Mouse (Mus musculus) ES-Bruce4 (cell line): ENCODE data around the gene Tubg2. TPM values are rescaled to one million over a fixed set of nuclear protein-coding genes. Genes with fewer than 3 reads are reported as not detected.

Source experiments
- H3K27ac ChIP-seq: 2 replicates; pipeline ENCODE4 v1.5.1; 2012; ENCODE audit warnings: low read length, inconsistent platforms; ENCODE audit not compliant: insufficient read depth
- H3K27me3 ChIP-seq: 2 replicates; pipeline ENCODE4 v1.6.1; 2012; ENCODE audit warnings: mild to moderate bottlenecking, low read length, inconsistent platforms; ENCODE audit not compliant: control insufficient read depth, poor library complexity, insufficient read depth, severe bottlenecking
- H3K36me3 ChIP-seq: 2 replicates; pipeline ENCODE4 v1.6.1; 2012; ENCODE audit warnings: inconsistent platforms, mild to moderate bottlenecking, low read length, moderate library complexity; ENCODE audit not compliant: control insufficient read depth, poor library complexity, insufficient read depth, severe bottlenecking
- H3K4me1 ChIP-seq: one replicate; pipeline ENCODE4 v1.8.1; 2011; ENCODE audit warnings: low read length; ENCODE audit not compliant: control insufficient read depth, insufficient read depth
- H3K4me3 ChIP-seq: 2 replicates; pipeline ENCODE4 v1.5.1; 2011; ENCODE audit warnings: low read depth, mild to moderate bottlenecking, low read length
- H3K9ac ChIP-seq: 2 replicates; pipeline ENCODE4 v1.6.1; 2012; ENCODE audit warnings: low read depth, mild to moderate bottlenecking, inconsistent platforms; ENCODE audit not compliant: poor library complexity, severe bottlenecking
- H3K9me3 ChIP-seq: replicated peaks from 2 replicates; pipeline ENCODE4 v1.6.1; 2012; ENCODE audit warnings: mild to moderate bottlenecking, low read length, inconsistent platforms; ENCODE audit not compliant: control insufficient read depth, poor library complexity, insufficient read depth, severe bottlenecking
- CTCF ChIP-seq: IDR thresholded peaks from one replicate; pipeline ENCODE4 v1.8.1; 2011; ENCODE audit warnings: low read depth, low read length
- EP300 ChIP-seq: IDR thresholded peaks from 2 replicates; pipeline ENCODE4 v1.6.1; 2011; ENCODE audit warnings: low read depth, low read length; ENCODE audit not compliant: insufficient read depth
- POLR2A ChIP-seq: IDR thresholded peaks from one replicate; pipeline ENCODE4 v1.8.1; 2011; ENCODE audit warnings: low read length; ENCODE audit not compliant: insufficient read depth
- polyA plus RNA-seq: library from polyadenylated mRNA; stranded (reverse); fragments of >200 nt; gene quantifications from 2 replicates; pipeline ENCODE4 v1.2.4, GENCODE M21; 2011; ENCODE audit warnings: low read depth; ENCODE audit not compliant: missing spikeins, insufficient read depth, insufficient read length

Gene Tubg2
- polyA plus RNA-seq, 1 experiment: 1.9 TPM

- no peaks in the 10 kb centered on the region for H3K4me1 ChIP-seq
- TF ChIP-seq CTCF (no peak), POLR2A (no peak), EP300 (no peak)
- no peak overlapping the region for H3K9ac ChIP-seq
- no peak overlapping the region for H3K27ac ChIP-seq
- no peaks in the 10 kb centered on the region for H3K9me3 ChIP-seq
- no peak overlapping the region for H3K4me3 ChIP-seq
- H3K36me3 ChIP-seq: no peaks in the 10 kb centered on the region
- H3K27me3 ChIP-seq: peaks cover 13% of the 10 kb centered on the region
Observed at GRCm38 (mm10) chr11:101162301-101162700, 6.6 kb downstream of the Tubg2 start.

- Histone ChIP-seq H3K9ac (no peak overlapping the region), H3K9me3 (no peaks in the 10 kb centered on the region), H3K27me3 (peaks cover 13% of the 10 kb centered on the region), H3K4me3 (no peak overlapping the region), H3K4me1 (no peaks in the 10 kb centered on the region), H3K27ac (no peak overlapping the region), H3K36me3 (no peaks in the 10 kb centered on the region)
- TF ChIP-seq EP300 (no peak), POLR2A (no peak), CTCF (no peak)
Observed at GRCm38 (mm10) chr11:101162772-101163171, 7.1 kb downstream of the Tubg2 start.

- Histone ChIP-seq H3K9me3 (no peaks in the 10 kb centered on the region), H3K27me3 (peaks cover 15% of the 10 kb centered on the region), H3K36me3 (no peaks in the 10 kb centered on the region), H3K27ac (no peak overlapping the region), H3K4me3 (peak overlapping the region; percentile 45), H3K9ac (peak overlapping the region; percentile 56), H3K4me1 (no peaks in the 10 kb centered on the region)
- TF ChIP-seq CTCF (no peak), POLR2A (no peak), EP300 (no peak)
Observed at GRCm38 (mm10) chr11:101163476-101164350, 8.0 kb downstream of the Tubg2 start.

GRCm38 (mm10) chr11:101164351-101164665 lies 8.6 kb downstream of the Tubg2 start:
- Histone ChIP-seq H3K4me3 (peak overlapping the region; percentile 45), H3K27me3 (peaks cover 19% of the 10 kb centered on the region), H3K9me3 (no peaks in the 10 kb centered on the region), H3K4me1 (no peaks in the 10 kb centered on the region), H3K36me3 (no peaks in the 10 kb centered on the region), H3K9ac (peak overlapping the region; percentile 56), H3K27ac (no peak overlapping the region)
- no peak for TF ChIP-seq CTCF
- TF ChIP-seq POLR2A: no peak
- TF ChIP-seq EP300: no peak

GRCm38 (mm10) chr11:101164677-101165580 lies 9.2 kb downstream of the Tubg2 start:
- Histone ChIP-seq H3K27me3 (peaks cover 21% of the 10 kb centered on the region), H3K4me3 (peak overlapping the region; percentile 45), H3K9ac (peak overlapping the region; percentile 56), H3K9me3 (no peaks in the 10 kb centered on the region), H3K4me1 (no peaks in the 10 kb centered on the region), H3K36me3 (no peaks in the 10 kb centered on the region), H3K27ac (no peak overlapping the region)
- TF ChIP-seq CTCF (no peak), POLR2A (no peak), EP300 (no peak)
